16 mouse cellular contexts compared by ENCODE assay signal in genomic region chr2:152281407-152281806, GRCm38 (mm10). TPM values are rescaled to one million over a fixed set of nuclear protein-coding genes. Genes with fewer than 3 reads are reported as not detected.
DNase-seq lines count a peak whose midpoint lies in the region; ATAC-seq and TF ChIP-seq lines count a peak whose summit lies in the region.
"Had no signal": no experiment of that assay in that cellular context is flagged by ENCODE, and none has a peak within 500 bp of the region (broad histone marks: within the 10 kb centered on the region; RNA-seq: fewer than 3 reads in every experiment).

No protein-coding gene starts in this region.

- H3K27ac ChIP-seq in kidney, embryonic 16.5 days (ENCODE audit: low read length) = no peak overlapping the region
- H3K27ac ChIP-seq in intestine, postnatal 0 days (ENCODE audit: low read depth, low read length) = no peak overlapping the region
- H3K27ac ChIP-seq: forebrain, embryonic 13.5 days; hindbrain, embryonic 14.5 days; limb, embryonic 13.5 days; liver, embryonic 15.5 days had no signal

- no peaks in the 10 kb centered on the region for H3K4me1 ChIP-seq in kidney, embryonic 16.5 days (ENCODE audit: insufficient read depth, low read length)
- H3K4me1 ChIP-seq in intestine, postnatal 0 days (replicated peaks; ENCODE audit: control insufficient read depth, insufficient read depth, low read length) = no peaks in the 10 kb centered on the region
- H3K4me1 ChIP-seq: forebrain, embryonic 13.5 days; liver, embryonic 15.5 days; megakaryocyte, embryonic 14.5 days had no signal

- DNase-seq in gastrocnemius, postnatal 10 days = peak; percentile 10
- DNase-seq in gastrocnemius, adult 8-10 months (ENCODE audit: low spot score in 2 of 2) = no peak
- peak; percentile 30 for DNase-seq in kidney, postnatal 10 days
- DNase-seq in CD4-positive helper T cell, adult 2 months (ENCODE audit: low read depth, low spot score) = peak; percentile 8
- DNase-seq in fibroblast of lung, adult 2 months (ENCODE audit: low read depth) = peak; percentile 12
- DNase-seq in testis, postnatal 14 days (ENCODE audit: low spot score) = no peak
- DNase-seq: cerebellum, postnatal 10 days; thymus, postnatal 4 days had no signal

- H3K27me3 ChIP-seq in kidney, embryonic 16.5 days (ENCODE audit: insufficient read depth, low read length) = no peaks in the 10 kb centered on the region
- no peaks in the 10 kb centered on the region for H3K27me3 ChIP-seq in intestine, postnatal 0 days (replicated peaks; ENCODE audit: control insufficient read depth, insufficient read depth, low read length)
- H3K27me3 ChIP-seq: forebrain, embryonic 13.5 days; limb, embryonic 13.5 days; liver, embryonic 15.5 days; megakaryocyte, embryonic 14.5 days had no signal

- TF ChIP-seq CTCF in intestine, postnatal 0 days (IDR thresholded peaks at IDR 0.05; ENCODE audit: low read depth) = no peak

- peaks cover 43% of the 10 kb centered on the region for H3K36me3 ChIP-seq in kidney, embryonic 16.5 days (ENCODE audit: insufficient read depth, low read length)
- peaks cover 42% of the 10 kb centered on the region for H3K36me3 ChIP-seq in intestine, postnatal 0 days (ENCODE audit: control insufficient read depth, insufficient read depth)

- 70% methylated on average over 3 of the region's 3 CpGs for WGBS in kidney, embryonic 16.5 days
- WGBS in intestine, postnatal 0 days = 72% methylated on average over 3 of the region's 3 CpGs

- ATAC-seq in kidney, embryonic 16.5 days (ENCODE audit: low FRiP score, low TSS enrichment) = no peak
- no peak for ATAC-seq in intestine, postnatal 0 days
- ATAC-seq: forebrain, embryonic 13.5 days; midbrain, embryonic 16.5 days had no signal

- no peak overlapping the region for H3K4me3 ChIP-seq in kidney, embryonic 16.5 days (ENCODE audit: low read length)
- no peak overlapping the region for H3K4me3 ChIP-seq in intestine, postnatal 0 days (ENCODE audit: low read depth, low read length)
- H3K4me3 ChIP-seq: forebrain, embryonic 13.5 days; limb, embryonic 13.5 days; liver, embryonic 15.5 days; megakaryocyte, embryonic 14.5 days had no signal

- H3K9me3 ChIP-seq in kidney, embryonic 16.5 days (ENCODE audit: low read length) = no peaks in the 10 kb centered on the region
- H3K9me3 ChIP-seq in intestine, postnatal 0 days (ENCODE audit: control insufficient read depth) = no peaks in the 10 kb centered on the region
- H3K9me3 ChIP-seq: forebrain, embryonic 13.5 days; limb, embryonic 13.5 days; liver, embryonic 15.5 days; megakaryocyte, embryonic 14.5 days had no signal

- H3K4me2 ChIP-seq in kidney, embryonic 16.5 days (replicated peaks; ENCODE audit: low read depth, low read length) = no peak overlapping the region
- no peak overlapping the region for H3K4me2 ChIP-seq in intestine, postnatal 0 days (replicated peaks; ENCODE audit: low read depth)
- H3K4me2 ChIP-seq: forebrain, embryonic 13.5 days; hindbrain, embryonic 14.5 days; limb, embryonic 13.5 days; liver, embryonic 15.5 days had no signal

- H3K9ac ChIP-seq in kidney, embryonic 16.5 days (replicated peaks; ENCODE audit: low read length) = no peak overlapping the region
- no peak overlapping the region for H3K9ac ChIP-seq in intestine, postnatal 0 days (ENCODE audit: low read depth, low read length)
- H3K9ac ChIP-seq: forebrain, embryonic 13.5 days; hindbrain, embryonic 14.5 days; limb, embryonic 13.5 days; liver, embryonic 15.5 days had no signal

RNA-seq across cellular contexts. Expression of gene Tbc1d20, which starts 12.2 kb away (rescaled TPM):
- 10 to 100 TPM; 36.9 to 41.9 TPM for total RNA-seq in gastrocnemius, postnatal 10 days (2021)
- 10 to 100 TPM; 18.4 to 27.9 (median 24.9) TPM for total RNA-seq in gastrocnemius, adult 8-10 months (2022)
- 41.1 and 41.8 TPM in 2 replicates for polyA plus RNA-seq in kidney, embryonic 16.5 days (2015; fragmentation: Nextera tagmentation; extraction: Ambion mirVana)
- 35.2 and 40.3 TPM in 2 replicates for polyA plus RNA-seq in intestine, postnatal 0 days (2015; fragmentation: Nextera tagmentation; extraction: Ambion mirVana)

RNA-seq across cellular contexts. Expression of gene Rbck1, which starts 51.0 kb away (rescaled TPM):
- 10 to 100 TPM; 40.7 to 48.6 TPM for total RNA-seq in gastrocnemius, postnatal 10 days (2021)
- total RNA-seq in gastrocnemius, adult 8-10 months (2022) = 10 to 100 TPM; 23.7 to 31.7 (median 27.1) TPM
- polyA plus RNA-seq in kidney, embryonic 16.5 days (2015; fragmentation: Nextera tagmentation; extraction: Ambion mirVana) = 93.4 and 96.6 TPM in 2 replicates
- polyA plus RNA-seq in intestine, postnatal 0 days (2015; fragmentation: Nextera tagmentation; extraction: Ambion mirVana) = 44.9 and 50.3 TPM in 2 replicates

RNA-seq across cellular contexts. Expression of gene Csnk2a1, which starts 54.8 kb away (rescaled TPM):
- 10 to 100 TPM; 77.9 to 80.9 TPM for total RNA-seq in gastrocnemius, postnatal 10 days (2021)
- total RNA-seq in gastrocnemius, adult 8-10 months (2022) = 100 to 1,000 TPM in 2 of 4 experiments, 10 to 100 TPM in 2; 92.9 to 110 (median 100) TPM
- 90.5 and 95.1 TPM in 2 replicates for polyA plus RNA-seq in kidney, embryonic 16.5 days (2015; fragmentation: Nextera tagmentation; extraction: Ambion mirVana)
- polyA plus RNA-seq in intestine, postnatal 0 days (2015; fragmentation: Nextera tagmentation; extraction: Ambion mirVana) = 74.7 and 83.2 TPM in 2 replicates

Comparison
In these comparisons a context has a peak if more than half of its experiments do, and no peak if none do; other contexts are left out.
1. DNase-seq: peak in gastrocnemius, postnatal 10 days (single experiment), kidney, postnatal 10 days (single experiment), CD4-positive helper T cell, adult 2 months (single experiment) and fibroblast of lung, adult 2 months (single experiment); none in gastrocnemius, adult 8-10 months (0 of 2) and testis, postnatal 14 days (single experiment).